Mouse (Mus musculus) testis, postnatal 14 days (tissue): Measurements from ENCODE around the gene Cipc.
A peak's percentile ranks its signal among the peaks of the same experiment; 100 is the strongest.

Source experiments
- DNase-seq: peaks from one replicate; pipeline ENCODE4 v3.0.0; 2021; ENCODE audit warnings: low spot score

Cipc gene

GRCm38 (mm10) chr12:86960791-86961335 is 14.0 kb downstream of the Cipc start:
- DNase-seq: no peak

- no peak for DNase-seq
Measured at GRCm38 (mm10) chr12:86961589-86962344, 14.9 kb downstream of the Cipc start.

- no peak for DNase-seq
Measured at GRCm38 (mm10) chr12:86964278-86965057, 17.6 kb downstream of the Cipc start.

GRCm38 (mm10) chr12:86965237-86965799 is 18.5 kb downstream of the Cipc start:
- DNase-seq: no peak

- DNase-seq: no peak
Measured at GRCm38 (mm10) chr12:86968468-86969219, 21.8 kb downstream of the Cipc start.

- DNase-seq: no peak
Measured at GRCm38 (mm10) chr12:86969220-86969601, 22.4 kb downstream of the Cipc start.

- no peak for DNase-seq
Measured at GRCm38 (mm10) chr12:86971089-86971488, 24.2 kb downstream of the Cipc start.

GRCm38 (mm10) chr12:86973216-86973615 is 26.4 kb downstream of the Cipc start:
- peak; percentile 43 for DNase-seq

- peak; percentile 53 for DNase-seq
Measured at GRCm38 (mm10) chr12:86973706-86974105, 26.9 kb downstream of the Cipc start.

GRCm38 (mm10) chr12:86974387-86975288 is 27.8 kb downstream of the Cipc start:
- DNase-seq: peak; percentile 80

- DNase-seq: no peak
Measured at GRCm38 (mm10) chr12:86975761-86976160, 28.9 kb downstream of the Cipc start.

- no peak for DNase-seq
Measured at GRCm38 (mm10) chr12:86976511-86977168, 29.8 kb downstream of the Cipc start.

- DNase-seq: peak; percentile 82
Measured at GRCm38 (mm10) chr12:86977833-86978232, 31.0 kb downstream of the Cipc start.

GRCm38 (mm10) chr12:86981180-86981579 is 34.3 kb downstream of the Cipc start:
- no peak for DNase-seq

- peak; percentile 83 for DNase-seq
Measured at GRCm38 (mm10) chr12:86983470-86984193, 36.8 kb downstream of the Cipc start.

- peak; percentile 48 for DNase-seq
Measured at GRCm38 (mm10) chr12:86984194-86984555, 37.3 kb downstream of the Cipc start.

GRCm38 (mm10) chr12:86986562-86986961 is 39.7 kb downstream of the Cipc start:
- no peak for DNase-seq

- no peak for DNase-seq
Measured at GRCm38 (mm10) chr12:86988227-86988626, 41.4 kb downstream of the Cipc start.

- no peak for DNase-seq
Measured at GRCm38 (mm10) chr12:86989378-86989777, 42.5 kb downstream of the Cipc start.
